Mouse (Mus musculus): ENCODE measurements around the gene Ctxn2. TPM values are rescaled to one million over a fixed set of nuclear protein-coding genes. Genes with fewer than 3 reads are reported as not detected.
A peak's percentile ranks its signal among the peaks of the same experiment; 100 is the strongest.

The Ctxn2 gene
- total RNA-seq, 2 experiments from 2014 or later = 12.2 to 16.1 TPM

- no peak for DNase-seq (ENCODE audit: low spot score in 2 of 2)
Measured at GRCm38 (mm10) chr2:125192905-125193304, 56.4 kb downstream of the Ctxn2 start.

- DNase-seq (ENCODE audit: low spot score in 2 of 2) = peak; percentile 19 to 48
Measured at GRCm38 (mm10) chr2:125196771-125197170, 60.3 kb downstream of the Ctxn2 start.

Other genes with a start within 250 kb of the Ctxn2 start
- gene Slc24a5, start 68.6 kb upstream of the Ctxn2 start, total RNA-seq (2021) = 1 to 10 TPM in 1 of 2 experiments, under 1 TPM in 1; 0.87 to 1.0 TPM
- gene Myef2, start 13.0 kb upstream of the Ctxn2 start, total RNA-seq (2021) = 10 to 100 TPM; 87.6 to 95.8 TPM
- under 1 TPM; 0.12 to 0.18 TPM for gene Slc12a1, start 15.8 kb downstream of the Ctxn2 start, total RNA-seq (2021)
- gene Dut, start 110.5 kb downstream of the Ctxn2 start, total RNA-seq (2021) = 10 to 100 TPM; 24.8 to 31.3 TPM